Mouse (Mus musculus) spleen, adult 2 months (tissue): ENCODE measurements around the gene Thbs3. TPM values are rescaled to one million over a fixed set of nuclear protein-coding genes. Genes with fewer than 3 reads are reported as not detected.

Source experiments
- DNase-seq, 2 experiments: peaks; one replicate each; pipeline versions ENCODE4 v3.0.0 to v3.0.0-alpha.2; 2012 to 2021; ENCODE audit warnings: low spot score in 2 of 2, low read depth in 1 of 2
- H3K27ac ChIP-seq: fragments of 200-500 bp; 2 replicates; pipeline ENCODE4 v1.5.1; 2012; ENCODE audit warnings: low read length, inconsistent platforms; ENCODE audit not compliant: insufficient read depth
- H3K27me3 ChIP-seq: fragments of 200-500 bp; 2 replicates; pipeline ENCODE4 v1.6.1; 2012; ENCODE audit warnings: mild to moderate bottlenecking, moderate library complexity, low read length, inconsistent platforms; ENCODE audit not compliant: control insufficient read depth, insufficient read depth
- H3K36me3 ChIP-seq: fragments of 200-500 bp; 2 replicates; pipeline ENCODE4 v1.6.1; 2012; ENCODE audit warnings: mild to moderate bottlenecking, low read length, inconsistent platforms; ENCODE audit not compliant: control insufficient read depth, insufficient read depth
- H3K4me1 ChIP-seq: fragments of 200-500 bp; 2 replicates; pipeline ENCODE4 v1.6.1; 2011; ENCODE audit warnings: inconsistent platforms; ENCODE audit not compliant: control insufficient read depth, insufficient read depth, insufficient read length
- H3K4me3 ChIP-seq: fragments of 200-500 bp; 2 replicates; pipeline ENCODE4 v1.5.1; 2011; ENCODE audit warnings: mild to moderate bottlenecking, inconsistent platforms; ENCODE audit not compliant: insufficient read depth, insufficient read length; ENCODE audit errors: extremely low read depth
- CTCF ChIP-seq: fragments of 200-500 bp; IDR thresholded peaks from 2 replicates; pipeline ENCODE4 v1.5.1; 2011; ENCODE audit warnings: mild to moderate bottlenecking, inconsistent platforms; ENCODE audit not compliant: insufficient read depth, insufficient read length, insufficient replicate concordance; ENCODE audit errors: extremely low read depth
- POLR2A ChIP-seq: fragments of 200-500 bp; IDR thresholded peaks from 2 replicates; pipeline ENCODE4 v1.6.1; 2011; ENCODE audit warnings: low read depth, low read length, inconsistent platforms
- WGBS: fragments of 180-500 bp; shearing (Covaris S2); methylation state at CpG from one replicate; pipeline ENCODE4 v1.1.7; 2018; 5-methylcytosine and 5-hydroxymethylcytosine counted together
- polyA plus RNA-seq: library from polyadenylated mRNA; depleted of rRNA; stranded (reverse); fragments of >200 nt; gene quantifications from 2 replicates; pipeline ENCODE4 v1.2.3, GENCODE M21; 2012

Thbs3 gene
- polyA plus RNA-seq, 1 experiment: 3.4 TPM

GRCm38 (mm10) chr3:89177242-89178106 is 37.5 kb upstream of the Thbs3 start, which contains the start of gene Scamp3:
Scamp3 (plus strand) TSS chr3:89177473.
- peak; percentile 64; the same call in 1 of the 2 replicates for TF ChIP-seq POLR2A
- TF ChIP-seq CTCF: no peak
- peaks cover 3% of the 10 kb centered on the region; the same call in 1 of the 2 replicates for H3K4me1 ChIP-seq
- H3K36me3 ChIP-seq: peaks cover 44% of the 10 kb centered on the region
- H3K27me3 ChIP-seq: no peaks in the 10 kb centered on the region
- peak within 1 kb of the TSS; percentile 66 for H3K27ac ChIP-seq
- DNase-seq: peak; percentile 75 to 93
- WGBS: under 1% methylated on average over 43 of the region's 43 CpGs
- H3K4me3 ChIP-seq: peak within 1 kb of the TSS; percentile 73

- H3K27me3 ChIP-seq: no peaks in the 10 kb centered on the region
- peaks cover 4% of the 10 kb centered on the region; the same call in 1 of the 2 replicates for H3K4me1 ChIP-seq
- H3K27ac ChIP-seq: peak overlapping the region; percentile 66; the same call in 1 of the 2 replicates
- WGBS: 5% methylated on average over 6 of the region's 6 CpGs
- H3K4me3 ChIP-seq: peak overlapping the region; percentile 73
- no peak for TF ChIP-seq CTCF
- TF ChIP-seq POLR2A: no peak
- peaks cover 40% of the 10 kb centered on the region for H3K36me3 ChIP-seq
- no peak for DNase-seq
Observed at GRCm38 (mm10) chr3:89178107-89178385, 36.9 kb upstream of the Thbs3 start.

GRCm38 (mm10) chr3:89179056-89179455 is 35.9 kb upstream of the Thbs3 start:
- DNase-seq: no peak
- TF ChIP-seq CTCF (no peak), POLR2A (no peak)
- WGBS: 84% methylated on average over 11 of the region's 11 CpGs
- H3K4me3 ChIP-seq: no peak overlapping the region
- peaks cover 30% of the 10 kb centered on the region for H3K36me3 ChIP-seq
- H3K4me1 ChIP-seq: peaks cover 14% of the 10 kb centered on the region
- peak overlapping the region; percentile 29; the same call in 1 of the 2 replicates for H3K27ac ChIP-seq
- H3K27me3 ChIP-seq: no peaks in the 10 kb centered on the region

- no peak overlapping the region for H3K4me3 ChIP-seq
- peaks cover 18% of the 10 kb centered on the region for H3K4me1 ChIP-seq
- DNase-seq: no peak
- no peaks in the 10 kb centered on the region for H3K27me3 ChIP-seq
- WGBS: 92% methylated on average over 27 of the region's 27 CpGs
- TF ChIP-seq CTCF: no peak
- no peak for TF ChIP-seq POLR2A
- H3K27ac ChIP-seq: no peak overlapping the region
- H3K36me3 ChIP-seq: peaks cover 11% of the 10 kb centered on the region
Observed at GRCm38 (mm10) chr3:89181749-89182500, 33.1 kb upstream of the Thbs3 start.

DNA sequence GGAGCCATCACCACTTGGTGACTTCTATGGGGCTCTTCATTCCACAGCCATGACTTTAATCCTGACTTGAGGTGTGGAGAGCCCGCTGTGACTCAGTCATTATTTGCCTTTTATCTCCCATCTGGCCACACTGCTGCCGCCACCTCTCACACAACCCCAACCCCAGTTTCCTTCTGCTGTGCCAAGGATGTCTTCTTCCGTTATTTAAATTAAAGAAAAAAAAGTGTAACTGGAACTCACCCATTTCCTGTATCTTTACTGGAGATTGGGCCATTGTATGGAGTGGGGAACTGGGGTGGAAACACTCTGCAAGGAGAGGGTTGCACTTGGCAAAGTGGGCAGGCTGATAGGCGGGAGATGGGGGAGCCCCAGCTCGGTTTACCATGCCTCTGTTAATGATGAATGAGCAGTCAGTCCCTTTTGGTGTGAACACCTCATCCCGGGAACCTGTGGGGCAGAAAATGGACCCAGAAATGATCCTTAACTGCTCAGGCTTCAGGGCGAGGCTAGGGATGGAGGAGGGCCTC is 32.4 kb upstream of the Thbs3 start:
- TF ChIP-seq CTCF: no peak
- no peak for TF ChIP-seq POLR2A
- WGBS: 32% methylated on average over 7 of the region's 7 CpGs
- peaks cover 11% of the 10 kb centered on the region for H3K36me3 ChIP-seq
- H3K4me3 ChIP-seq: no peak overlapping the region
- no peak overlapping the region for H3K27ac ChIP-seq
- H3K4me1 ChIP-seq: peaks cover 25% of the 10 kb centered on the region
- no peaks in the 10 kb centered on the region for H3K27me3 ChIP-seq
- DNase-seq: no peak

DNA sequence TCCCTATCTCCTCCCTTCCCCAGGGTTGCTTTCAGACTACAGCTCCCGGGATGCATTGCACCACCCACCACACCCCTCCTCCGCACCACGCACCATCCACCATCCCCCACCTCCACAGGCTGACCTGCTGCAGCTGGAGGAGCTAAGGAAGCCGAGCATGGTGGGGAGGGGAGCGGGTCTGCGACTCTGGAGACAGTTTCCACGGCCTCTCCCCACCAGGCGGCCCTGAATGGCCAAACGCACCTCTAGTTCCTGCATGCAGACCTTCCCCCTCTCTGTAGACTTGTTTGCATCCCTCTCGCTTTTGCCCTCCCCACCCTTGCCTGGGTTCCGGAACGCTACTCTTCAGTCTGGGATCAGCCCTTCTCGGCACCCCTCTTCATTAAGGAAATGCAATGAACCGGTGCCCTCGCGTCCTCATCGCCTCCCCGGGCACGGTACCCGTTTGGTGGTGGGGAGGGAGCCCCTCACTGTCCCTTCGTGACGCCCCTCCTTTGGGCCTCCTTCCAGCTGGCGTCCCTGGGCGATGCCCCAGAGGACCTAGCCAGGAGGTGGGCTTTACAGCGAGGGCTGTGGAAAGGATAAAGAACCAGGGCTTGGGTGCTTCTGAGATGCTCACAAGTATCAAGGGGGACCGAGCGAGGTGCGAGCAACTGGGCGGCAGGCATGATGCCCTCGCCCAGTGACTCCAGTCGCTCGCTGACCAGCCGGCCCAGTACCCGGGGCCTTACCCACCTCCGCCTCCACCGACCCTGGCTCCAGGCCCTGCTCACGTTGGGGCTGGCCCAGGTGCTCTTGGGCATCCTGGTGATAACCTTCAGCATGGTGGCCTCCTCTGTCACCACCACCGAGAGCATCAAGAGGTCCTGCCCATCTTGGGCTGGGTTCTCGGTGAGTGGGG is 31.7 kb upstream of the Thbs3 start, which contains the start of gene Fam189b:
TSS of gene Fam189b (plus strand) at position 86 of the 901 bp plus-strand sequence.
- Histone ChIP-seq H3K4me3 (peak within 1 kb of the TSS; percentile 68), H3K27ac (peak within 1 kb of the TSS; percentile 63), H3K36me3 (peaks cover 11% of the 10 kb centered on the region), H3K4me1 (peaks cover 28% of the 10 kb centered on the region), H3K27me3 (no peaks in the 10 kb centered on the region)
- DNase-seq: peak in 1 of 2 experiments; percentile 59
- WGBS: 16% methylated on average over 38 of the region's 39 CpGs
- TF ChIP-seq CTCF (no peak), POLR2A (no peak)
